Mouse (Mus musculus) hematopoietic stem cell, adult 5-6 weeks (primary cell): ENCODE measurements around the gene Dst. TPM values are rescaled to one million over a fixed set of nuclear protein-coding genes. Genes with fewer than 3 reads are reported as not detected.

ENCODE experiments used
- ATAC-seq, 2 experiments: fragments of 125-278 bp in 1 of 2; replicated peaks in 1 of 2; 2 replicates each; pipeline ENCODE4 v1.8.0; 2016 to 2017; ENCODE audit warnings: inconsistent platforms in 2 of 2, mild to moderate bottlenecking in 2 of 2, moderate number of reproducible peaks in 2 of 2, low read depth in 1 of 2, moderate TSS enrichment in 1 of 2; ENCODE audit not compliant: low FRiP score in 2 of 2, poor library complexity in 2 of 2, severe bottlenecking in 2 of 2, insufficient read depth in 1 of 2, low TSS enrichment in 1 of 2
- total RNA-seq: library from RNA; stranded (forward); fragments of 172-1452, 232-1000 nt; gene quantifications from 2 replicates; pipeline ENCODE4 v1.2.3, GENCODE M21; 2017

Gene Dst
- total RNA-seq, 1 experiment from 2014 or later: 48.7 TPM

- no peak for ATAC-seq
These were observed 420.6 kb downstream of the Dst start for GRCm38 (mm10) chr1:34328606-34329005.

GRCm38 (mm10) chr1:34331767-34332166, 423.7 kb downstream of the Dst start:
- no peak for ATAC-seq

Other genes starting within 250 kb of the Dst start
- gene Prim2, start 238.4 kb upstream of the Dst start, total RNA-seq: 62.6 and 81.5 TPM in 2 replicates
- gene Rab23, start 188.3 kb upstream of the Dst start, total RNA-seq: 8.4 and 8.5 TPM in 2 replicates
- 24.3 and 37.5 TPM in 2 replicates for gene Bag2, start 150.4 kb upstream of the Dst start, total RNA-seq
- 37.5 and 43.9 TPM in 2 replicates for gene Zfp451, start 93.6 kb upstream of the Dst start, total RNA-seq
- gene Bend6, start 409 bp upstream of the Dst start, total RNA-seq: 0.38 TPM in 1 of 2 replicates, not detected in the other